Mouse (Mus musculus): ENCODE results near the gene Scd4. TPM values are rescaled to one million over a fixed set of nuclear protein-coding genes. Genes with fewer than 3 reads are reported as not detected.
"Not testable (repeated sequence)": the region's sequence is repeated elsewhere in the genome, so short reads cannot be mapped to it uniquely, and the experiment has no call there.

Gene Scd4
- polyA plus RNA-seq, 1 experiment from 2014 or later = 0.11 TPM

- no peaks in the 10 kb centered on the region for H3K9me3 ChIP-seq (replicated peaks; ENCODE audit: control insufficient read depth, low read length)
- no peak for ATAC-seq (replicated peaks; ENCODE audit: insufficient number of reproducible peaks, low FRiP score, low TSS enrichment)
- no peak overlapping the region for H3K4me3 ChIP-seq (ENCODE audit: low read depth, low read length)
- peaks cover 12% of the 10 kb centered on the region; the same call in 1 of the 2 replicates for H3K4me1 ChIP-seq (ENCODE audit: control insufficient read depth, insufficient read depth, low read length)
- H3K36me3 ChIP-seq (ENCODE audit: control insufficient read depth, insufficient read depth, low read length) = peaks cover 21% of the 10 kb centered on the region
- no peak overlapping the region for H3K4me2 ChIP-seq
- 81% methylated on average over 12 of the region's 12 CpGs for WGBS (ENCODE audit: insufficient replicate concordance)
- H3K27ac ChIP-seq (ENCODE audit: low read depth, low read length) = no peak overlapping the region
- no peak overlapping the region for H3K9ac ChIP-seq (ENCODE audit: low read depth, low read length)
- H3K27me3 ChIP-seq (ENCODE audit: control insufficient read depth, insufficient read depth, low read length) = no peaks in the 10 kb centered on the region
Observed at GRCm38 (mm10) chr19:44309351-44310154, 23.3 kb upstream of the Scd4 start.

- not testable (repeated sequence) for H3K9ac ChIP-seq (ENCODE audit: low read depth, low read length); H3K27me3 ChIP-seq (ENCODE audit: control insufficient read depth, insufficient read depth, low read length); H3K27ac ChIP-seq (ENCODE audit: low read depth, low read length); H3K4me2 ChIP-seq; ATAC-seq (replicated peaks; ENCODE audit: insufficient number of reproducible peaks, low FRiP score, low TSS enrichment); H3K4me3 ChIP-seq (ENCODE audit: low read depth, low read length); H3K9me3 ChIP-seq (replicated peaks; ENCODE audit: control insufficient read depth, low read length)
- 79% methylated on average over 1 of the region's 1 CpGs for WGBS (ENCODE audit: insufficient replicate concordance)
- Histone ChIP-seq H3K4me1 (ENCODE audit: control insufficient read depth, insufficient read depth, low read length) (peaks cover 12% of the 10 kb centered on the region; the same call in 1 of the 2 replicates), H3K36me3 (ENCODE audit: control insufficient read depth, insufficient read depth, low read length) (peaks cover 15% of the 10 kb centered on the region)
Observed at GRCm38 (mm10) chr19:44310155-44310575, 22.7 kb upstream of the Scd4 start.

GRCm38 (mm10) chr19:44310814-44311213 lies 22.1 kb upstream of the Scd4 start:
- ATAC-seq (replicated peaks; ENCODE audit: insufficient number of reproducible peaks, low FRiP score, low TSS enrichment) = no peak
- no peak overlapping the region for H3K4me2 ChIP-seq
- peaks cover 12% of the 10 kb centered on the region; the same call in 1 of the 2 replicates for H3K4me1 ChIP-seq (ENCODE audit: control insufficient read depth, insufficient read depth, low read length)
- no peak overlapping the region for H3K4me3 ChIP-seq (ENCODE audit: low read depth, low read length)
- H3K36me3 ChIP-seq (ENCODE audit: control insufficient read depth, insufficient read depth, low read length) = peaks cover 8% of the 10 kb centered on the region
- H3K27me3 ChIP-seq (ENCODE audit: control insufficient read depth, insufficient read depth, low read length) = no peaks in the 10 kb centered on the region
- 56% methylated on average over 5 of the region's 5 CpGs for WGBS (ENCODE audit: insufficient replicate concordance)
- no peaks in the 10 kb centered on the region for H3K9me3 ChIP-seq (replicated peaks; ENCODE audit: control insufficient read depth, low read length)
- H3K9ac ChIP-seq (ENCODE audit: low read depth, low read length) = no peak overlapping the region
- H3K27ac ChIP-seq (ENCODE audit: low read depth, low read length) = no peak overlapping the region

GRCm38 (mm10) chr19:44311306-44312006 lies 21.4 kb upstream of the Scd4 start:
- H3K27me3 ChIP-seq (ENCODE audit: control insufficient read depth, insufficient read depth, low read length) = no peaks in the 10 kb centered on the region
- H3K36me3 ChIP-seq (ENCODE audit: control insufficient read depth, insufficient read depth, low read length) = peaks cover 4% of the 10 kb centered on the region; the same call in 1 of the 2 replicates
- H3K9me3 ChIP-seq (replicated peaks; ENCODE audit: control insufficient read depth, low read length) = no peaks in the 10 kb centered on the region
- H3K9ac ChIP-seq (ENCODE audit: low read depth, low read length) = no peak overlapping the region
- H3K4me1 ChIP-seq (ENCODE audit: control insufficient read depth, insufficient read depth, low read length) = peaks cover 12% of the 10 kb centered on the region; the same call in 1 of the 2 replicates
- H3K27ac ChIP-seq (ENCODE audit: low read depth, low read length) = 0 out of 2 replicates have a peak overlapping the region, but pooled peaks have one; percentile 0
- 57% methylated on average over 8 of the region's 8 CpGs for WGBS (ENCODE audit: insufficient replicate concordance)
- H3K4me2 ChIP-seq = no peak overlapping the region
- ATAC-seq (replicated peaks; ENCODE audit: insufficient number of reproducible peaks, low FRiP score, low TSS enrichment) = no peak
- H3K4me3 ChIP-seq (ENCODE audit: low read depth, low read length) = no peak overlapping the region

GRCm38 (mm10) chr19:44312007-44312360 lies 20.9 kb upstream of the Scd4 start:
- 0 out of 2 replicates have a peak overlapping the region, but pooled peaks have one; percentile 0 for H3K27ac ChIP-seq (ENCODE audit: low read depth, low read length)

GRCm38 (mm10) chr19:44313066-44313465 lies 19.8 kb upstream of the Scd4 start:
- Histone ChIP-seq H3K36me3 (ENCODE audit: control insufficient read depth, insufficient read depth, low read length) (0 out of 2 replicates have a peak, but pooled peaks cover 4% of the 10 kb centered on the region), H3K4me2 (no peak overlapping the region), H3K9me3 (replicated peaks; ENCODE audit: control insufficient read depth, low read length) (no peaks in the 10 kb centered on the region), H3K27me3 (ENCODE audit: control insufficient read depth, insufficient read depth, low read length) (no peaks in the 10 kb centered on the region), H3K9ac (ENCODE audit: low read depth, low read length) (no peak overlapping the region), H3K4me3 (ENCODE audit: low read depth, low read length) (no peak overlapping the region), H3K4me1 (ENCODE audit: control insufficient read depth, insufficient read depth, low read length) (peaks cover 12% of the 10 kb centered on the region; the same call in 1 of the 2 replicates), H3K27ac (ENCODE audit: low read depth, low read length) (no peak overlapping the region)
- ATAC-seq (replicated peaks; ENCODE audit: insufficient number of reproducible peaks, low FRiP score, low TSS enrichment) = no peak
- WGBS (ENCODE audit: insufficient replicate concordance) = 68% methylated on average over 3 of the region's 3 CpGs

More at GRCm38 (mm10) chr19:44312007-44312360, 20.9 kb upstream of the Scd4 start:
- H3K27me3 ChIP-seq (ENCODE audit: control insufficient read depth, insufficient read depth, low read length) = no peaks in the 10 kb centered on the region
- ATAC-seq (replicated peaks; ENCODE audit: insufficient number of reproducible peaks, low FRiP score, low TSS enrichment) = no peak
- peaks cover 12% of the 10 kb centered on the region; the same call in 1 of the 2 replicates for H3K4me1 ChIP-seq (ENCODE audit: control insufficient read depth, insufficient read depth, low read length)
- 0 out of 2 replicates have a peak, but pooled peaks cover 4% of the 10 kb centered on the region for H3K36me3 ChIP-seq (ENCODE audit: control insufficient read depth, insufficient read depth, low read length)
- no peak overlapping the region for H3K9ac ChIP-seq (ENCODE audit: low read depth, low read length)
- 40% methylated on average over 4 of the region's 4 CpGs for WGBS (ENCODE audit: insufficient replicate concordance)
- H3K9me3 ChIP-seq (replicated peaks; ENCODE audit: control insufficient read depth, low read length) = no peaks in the 10 kb centered on the region
- H3K4me2 ChIP-seq = no peak overlapping the region
- H3K4me3 ChIP-seq (ENCODE audit: low read depth, low read length) = no peak overlapping the region

- no peaks in the 10 kb centered on the region for H3K27me3 ChIP-seq (ENCODE audit: control insufficient read depth, insufficient read depth, low read length)
- H3K27ac ChIP-seq (ENCODE audit: low read depth, low read length) = peak overlapping the region; percentile 96
- H3K4me2 ChIP-seq = peak overlapping the region; percentile 80
- no peaks in the 10 kb centered on the region for H3K36me3 ChIP-seq (ENCODE audit: control insufficient read depth, insufficient read depth, low read length)
- H3K9me3 ChIP-seq (replicated peaks; ENCODE audit: control insufficient read depth, low read length) = no peaks in the 10 kb centered on the region
- WGBS (ENCODE audit: insufficient replicate concordance) = 1% methylated on average over 18 of the region's 18 CpGs
- peaks cover 12% of the 10 kb centered on the region; the same call in 1 of the 2 replicates for H3K4me1 ChIP-seq (ENCODE audit: control insufficient read depth, insufficient read depth, low read length)
- ATAC-seq (replicated peaks; ENCODE audit: insufficient number of reproducible peaks, low FRiP score, low TSS enrichment) = peak; percentile 91
- H3K4me3 ChIP-seq (ENCODE audit: low read depth, low read length) = peak overlapping the region; percentile 52
- peak overlapping the region; percentile 72 for H3K9ac ChIP-seq (ENCODE audit: low read depth, low read length)
Observed at GRCm38 (mm10) chr19:44314327-44314759, 18.5 kb upstream of the Scd4 start.

- H3K27me3 ChIP-seq (ENCODE audit: control insufficient read depth, insufficient read depth, low read length) = no peaks in the 10 kb centered on the region
- no peaks in the 10 kb centered on the region for H3K9me3 ChIP-seq (replicated peaks; ENCODE audit: control insufficient read depth, low read length)
- H3K27ac ChIP-seq (ENCODE audit: low read depth, low read length) = peak overlapping the region; percentile 96
- peak overlapping the region; percentile 80 for H3K4me2 ChIP-seq
- H3K4me3 ChIP-seq (ENCODE audit: low read depth, low read length) = peak overlapping the region; percentile 52
- H3K4me1 ChIP-seq (ENCODE audit: control insufficient read depth, insufficient read depth, low read length) = peaks cover 12% of the 10 kb centered on the region; the same call in 1 of the 2 replicates
- peak overlapping the region; percentile 72 for H3K9ac ChIP-seq (ENCODE audit: low read depth, low read length)
- WGBS (ENCODE audit: insufficient replicate concordance) = under 1% methylated on average over 11 of the region's 11 CpGs
- H3K36me3 ChIP-seq (ENCODE audit: control insufficient read depth, insufficient read depth, low read length) = no peaks in the 10 kb centered on the region
- peak; percentile 47 for ATAC-seq (replicated peaks; ENCODE audit: insufficient number of reproducible peaks, low FRiP score, low TSS enrichment)
Observed at GRCm38 (mm10) chr19:44314871-44315414, 17.9 kb upstream of the Scd4 start.

All from heart, embryonic 11.5 days (tissue).